9 mouse cellular contexts compared by ENCODE assay signal in genomic region chr3:16086550-16086949, GRCm38 (mm10).
DNase-seq lines count a peak whose midpoint lies in the region; ATAC-seq and TF ChIP-seq lines count a peak whose summit lies in the region.
"Had no signal": no experiment of that assay in that cellular context is flagged by ENCODE, and none has a peak within 500 bp of the region (broad histone marks: within the 10 kb centered on the region; RNA-seq: fewer than 3 reads in every experiment).

No protein-coding gene starts in this region.

- no peak overlapping the region for H3K4me3 ChIP-seq in intestine, postnatal 0 days (ENCODE audit: low read depth, low read length)
- H3K4me3 ChIP-seq in intestine, embryonic 15.5 days (replicated peaks): no peak overlapping the region
- H3K4me3 ChIP-seq in kidney, embryonic 16.5 days (ENCODE audit: low read length): no peak overlapping the region
- H3K4me3 ChIP-seq: limb, embryonic 15.5 days had no signal

- WGBS in intestine, postnatal 0 days: 12% methylated on average over 1 of the region's 1 CpGs
- WGBS in intestine, embryonic 15.5 days: 19% methylated on average over 1 of the region's 1 CpGs
- WGBS in kidney, embryonic 16.5 days: 21% methylated on average over 1 of the region's 1 CpGs

- no peak overlapping the region for H3K9ac ChIP-seq in intestine, postnatal 0 days (ENCODE audit: low read depth, low read length)
- H3K9ac ChIP-seq in intestine, embryonic 15.5 days: no peak overlapping the region
- H3K9ac ChIP-seq in kidney, embryonic 16.5 days (replicated peaks; ENCODE audit: low read length): no peak overlapping the region
- H3K9ac ChIP-seq: limb, embryonic 15.5 days had no signal

- no peaks in the 10 kb centered on the region for H3K27me3 ChIP-seq in intestine, postnatal 0 days (replicated peaks; ENCODE audit: control insufficient read depth, insufficient read depth, low read length)
- H3K27me3 ChIP-seq in intestine, embryonic 15.5 days (replicated peaks): no peaks in the 10 kb centered on the region
- H3K27me3 ChIP-seq in kidney, embryonic 16.5 days (ENCODE audit: insufficient read depth, low read length): no peaks in the 10 kb centered on the region
- H3K27me3 ChIP-seq: limb, embryonic 15.5 days had no signal

- no peaks in the 10 kb centered on the region for H3K36me3 ChIP-seq in intestine, postnatal 0 days (ENCODE audit: control insufficient read depth, insufficient read depth)
- H3K36me3 ChIP-seq in intestine, embryonic 15.5 days: no peaks in the 10 kb centered on the region
- H3K36me3 ChIP-seq in kidney, embryonic 16.5 days (ENCODE audit: insufficient read depth, low read length): no peaks in the 10 kb centered on the region
- H3K36me3 ChIP-seq: limb, embryonic 15.5 days had no signal

- H3K4me2 ChIP-seq in intestine, postnatal 0 days (replicated peaks; ENCODE audit: low read depth): no peak overlapping the region
- H3K4me2 ChIP-seq in intestine, embryonic 15.5 days (replicated peaks): no peak overlapping the region
- no peak overlapping the region for H3K4me2 ChIP-seq in kidney, embryonic 16.5 days (replicated peaks; ENCODE audit: low read depth, low read length)
- H3K4me2 ChIP-seq: limb, embryonic 15.5 days had no signal

- H3K27ac ChIP-seq in intestine, postnatal 0 days (ENCODE audit: low read depth, low read length): no peak overlapping the region
- H3K27ac ChIP-seq in intestine, embryonic 15.5 days: no peak overlapping the region
- H3K27ac ChIP-seq in kidney, embryonic 16.5 days (ENCODE audit: low read length): peak overlapping the region; percentile 72; the same call in 1 of the 2 replicates
- H3K27ac ChIP-seq: limb, embryonic 15.5 days had no signal

- no peaks in the 10 kb centered on the region for H3K9me3 ChIP-seq in intestine, postnatal 0 days (ENCODE audit: control insufficient read depth)
- H3K9me3 ChIP-seq in intestine, embryonic 15.5 days: no peaks in the 10 kb centered on the region
- no peaks in the 10 kb centered on the region for H3K9me3 ChIP-seq in kidney, embryonic 16.5 days (ENCODE audit: low read length)
- H3K9me3 ChIP-seq: limb, embryonic 15.5 days had no signal

- peak; percentile 79 for DNase-seq in 416B (ENCODE audit: low read depth)
- peak; percentile 38 for DNase-seq in MEL-GATA-1-ER (ENCODE audit: extremely low read depth, low read depth)
- no peak for DNase-seq in ovary, postnatal 10 days (ENCODE audit: low spot score)
- no peak for DNase-seq in T-cell, adult 2 months (ENCODE audit: low spot score)
- no peak for DNase-seq in right cerebral cortex, postnatal 36 days (ENCODE audit: low spot score in 2 of 2)

- no peaks in the 10 kb centered on the region for H3K4me1 ChIP-seq in intestine, postnatal 0 days (replicated peaks; ENCODE audit: control insufficient read depth, insufficient read depth, low read length)
- no peaks in the 10 kb centered on the region for H3K4me1 ChIP-seq in intestine, embryonic 15.5 days (replicated peaks)
- no peaks in the 10 kb centered on the region for H3K4me1 ChIP-seq in kidney, embryonic 16.5 days (ENCODE audit: insufficient read depth, low read length)
- H3K4me1 ChIP-seq: limb, embryonic 15.5 days had no signal

- peak; percentile 57 for TF ChIP-seq CTCF in intestine, postnatal 0 days (IDR thresholded peaks at IDR 0.05; ENCODE audit: low read depth)

- no peak for ATAC-seq in intestine, postnatal 0 days
- ATAC-seq in intestine, embryonic 15.5 days: no peak; the same call in 1 of the 2 replicates
- no peak for ATAC-seq in kidney, embryonic 16.5 days (ENCODE audit: low FRiP score, low TSS enrichment)

Comparison
In these comparisons a context has a peak if more than half of its experiments do, and no peak if none do; other contexts are left out.
1. DNase-seq: peak in 416B (single experiment) and MEL-GATA-1-ER (single experiment); none in ovary, postnatal 10 days (single experiment), T-cell, adult 2 months (single experiment) and right cerebral cortex, postnatal 36 days (0 of 2).